Mouse (Mus musculus) regulatory T cell (primary cell): ENCODE data around the gene Ankrd44.

Source experiments
- in situ Hi-C: fragments of 300-600 bp; cut with MboI, MseI; formaldehyde crosslinking; loops from one replicate; pipeline ENCODE4 v1.15.1; 2025; ENCODE audit warnings: high pct_unique_total_duplicates

Gene Ankrd44

GRCm38 (mm10) chr1:54847238-54847637 lies 78.9 kb downstream of the Ankrd44 start:
- in situ Hi-C loops, result no loop called here

DNA sequence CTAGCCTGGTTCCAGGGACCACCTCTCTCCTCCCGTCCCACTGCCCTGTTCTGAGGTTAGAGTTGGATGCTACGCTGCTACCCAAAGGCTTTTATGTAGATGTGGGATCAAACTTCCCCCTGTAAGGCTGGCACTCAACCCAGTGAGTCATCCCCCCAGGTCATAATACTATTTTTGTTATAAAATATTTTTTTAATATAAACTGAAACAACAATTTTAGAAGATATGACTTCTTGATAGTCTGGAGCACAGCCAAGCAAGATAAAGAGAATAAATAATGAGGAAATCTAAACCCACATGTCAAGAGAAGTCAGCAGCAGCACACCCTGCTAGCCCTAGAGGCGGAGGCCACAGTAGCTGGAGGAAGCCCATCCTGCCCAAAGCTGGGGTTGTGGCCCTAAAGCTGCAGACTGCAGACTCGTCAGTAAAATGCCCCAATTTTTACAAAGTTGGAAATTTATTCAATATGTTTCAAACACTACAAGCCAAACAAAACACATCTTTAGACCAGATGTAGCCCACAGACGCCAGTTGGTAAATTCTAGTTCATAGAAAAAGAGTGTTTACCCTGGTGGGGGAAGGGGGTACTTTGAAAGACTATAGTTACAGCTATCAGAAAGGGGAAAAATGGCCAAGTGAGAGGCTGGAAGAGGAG lies 79.7 kb downstream of the Ankrd44 start:
- in situ Hi-C loops, result no loop called here

GRCm38 (mm10) chr1:54844361-54844760 lies 81.8 kb downstream of the Ankrd44 start:
- in situ Hi-C loops, result no loop called here

- in situ Hi-C loops, result no loop called here
These were observed 83.3 kb downstream of the Ankrd44 start for GRCm38 (mm10) chr1:54842765-54843461.

- in situ Hi-C loops, result no loop called here
These were observed 84.4 kb downstream of the Ankrd44 start for GRCm38 (mm10) chr1:54841788-54842187.

DNA sequence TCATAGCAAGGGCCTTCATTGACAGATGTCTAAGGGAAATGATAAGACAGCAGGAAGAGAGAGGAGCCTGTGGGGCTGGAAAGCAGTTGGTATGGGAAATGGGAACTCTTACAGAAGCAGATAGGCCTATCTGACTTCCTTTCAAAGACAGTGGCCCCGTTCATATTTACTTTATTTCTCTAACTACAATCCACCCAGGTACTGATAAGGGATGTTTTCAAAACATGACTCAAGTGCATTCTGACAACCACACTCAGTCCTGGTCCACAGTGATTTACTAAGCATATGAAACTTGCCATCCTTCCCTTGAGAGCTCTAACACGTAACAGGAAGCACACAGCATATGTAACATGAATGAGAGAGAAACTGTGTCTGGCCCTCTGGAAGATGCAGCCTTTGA lies 86.1 kb downstream of the Ankrd44 start:
- in situ Hi-C loops, result no loop called here

DNA sequence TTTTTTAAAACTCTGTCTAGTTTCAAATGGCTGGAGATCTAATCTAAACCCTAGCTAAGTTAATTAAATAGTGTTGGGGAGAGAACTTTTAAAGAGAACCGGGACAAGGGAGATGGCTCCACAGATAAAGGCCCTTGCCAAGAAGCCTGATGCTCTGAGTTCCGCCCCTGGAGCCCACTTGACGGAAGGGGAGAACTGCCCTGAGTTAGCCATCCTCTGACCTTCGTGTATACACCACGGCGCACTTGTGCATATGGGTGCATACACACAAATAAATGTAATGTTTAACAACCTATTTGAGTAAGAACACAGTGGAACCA lies 87.7 kb downstream of the Ankrd44 start:
- in situ Hi-C loops, result no loop called here

DNA sequence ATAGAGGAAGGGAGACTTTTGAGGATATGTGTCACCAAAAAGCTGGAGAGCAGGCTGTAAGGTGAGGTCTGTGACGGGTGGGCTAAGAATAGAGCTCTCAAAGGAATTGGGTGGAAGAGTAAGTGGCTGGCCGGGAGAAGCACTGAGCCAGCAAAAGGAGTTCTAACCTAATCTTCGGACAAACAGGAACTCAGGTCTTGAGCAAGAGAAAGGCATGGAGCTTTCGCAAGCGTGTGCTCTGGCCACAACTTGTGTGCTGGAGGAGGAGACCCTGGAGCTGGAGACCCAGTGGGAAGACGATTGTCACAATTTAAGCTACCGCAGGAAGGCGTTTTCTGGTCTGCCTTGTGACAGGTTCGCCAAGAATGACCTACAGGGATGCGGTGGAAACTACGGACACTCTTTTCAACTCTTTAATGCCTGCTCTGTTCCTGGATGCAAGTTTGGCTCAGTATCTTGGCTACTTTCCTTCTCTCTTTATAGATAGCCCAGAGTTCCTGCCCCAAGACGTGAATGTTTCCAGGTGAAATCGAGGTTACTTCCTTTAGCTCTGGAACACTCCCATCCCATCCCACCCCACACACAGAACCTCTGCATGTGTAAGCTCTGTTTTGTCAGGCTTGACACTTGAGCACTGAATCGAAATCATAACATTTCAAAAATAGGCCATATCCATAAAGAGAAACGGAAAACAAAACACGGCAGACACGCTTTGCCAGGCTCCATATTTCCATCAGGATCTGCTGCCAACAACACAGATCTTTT lies 88.3 kb downstream of the Ankrd44 start:
- in situ Hi-C loops, result no loop called here

DNA sequence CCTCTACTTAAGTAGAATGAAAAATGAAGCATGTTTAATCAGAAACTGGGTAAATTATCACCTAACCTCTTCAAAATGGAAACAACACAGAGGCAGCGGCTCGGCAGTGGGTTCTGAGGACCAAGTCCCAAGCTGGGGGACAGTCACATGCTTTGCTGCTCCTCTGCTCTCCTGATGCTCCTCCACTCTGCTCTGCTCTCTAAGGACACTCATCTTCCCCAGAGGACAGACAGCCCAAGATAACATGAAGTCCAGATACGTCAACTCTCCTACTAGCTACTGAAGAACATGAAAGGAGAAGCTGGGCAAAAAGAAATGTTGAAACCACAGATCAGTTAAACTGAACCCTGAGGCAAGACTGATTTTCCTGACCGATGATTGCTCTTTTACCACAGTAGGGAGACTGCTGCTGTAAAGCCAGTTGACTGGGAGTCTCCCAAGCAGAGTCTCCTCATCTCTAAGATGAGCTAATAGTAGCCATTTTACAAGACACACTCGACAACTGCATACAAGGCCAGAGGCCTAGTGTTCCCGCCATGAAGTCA lies 90.5 kb downstream of the Ankrd44 start:
- in situ Hi-C loops, result no loop called here

DNA sequence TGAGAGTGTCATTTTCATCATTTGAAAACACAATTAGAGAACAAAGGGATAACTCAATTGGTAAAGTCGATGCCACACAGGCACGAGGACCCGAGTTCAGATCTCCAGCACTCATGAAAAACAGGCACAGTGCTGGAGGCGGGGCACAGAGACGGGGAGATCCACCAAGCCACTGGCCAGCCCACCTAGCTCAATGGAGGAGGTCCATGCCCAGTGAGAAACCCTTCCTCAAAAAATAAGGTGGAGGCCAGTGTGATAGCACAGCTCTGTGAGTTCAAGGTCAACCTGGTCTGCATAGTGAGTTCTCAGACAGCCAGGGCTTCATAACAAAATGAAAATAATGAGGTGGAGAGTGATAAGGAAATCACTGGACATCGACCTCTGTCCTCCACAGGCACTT lies 93.0 kb downstream of the Ankrd44 start:
- in situ Hi-C loops, result loop anchor here (5.0 kb wide), 1 partner anchor 94 kb away; the partner anchor contains the start of gene Ankrd44

DNA sequence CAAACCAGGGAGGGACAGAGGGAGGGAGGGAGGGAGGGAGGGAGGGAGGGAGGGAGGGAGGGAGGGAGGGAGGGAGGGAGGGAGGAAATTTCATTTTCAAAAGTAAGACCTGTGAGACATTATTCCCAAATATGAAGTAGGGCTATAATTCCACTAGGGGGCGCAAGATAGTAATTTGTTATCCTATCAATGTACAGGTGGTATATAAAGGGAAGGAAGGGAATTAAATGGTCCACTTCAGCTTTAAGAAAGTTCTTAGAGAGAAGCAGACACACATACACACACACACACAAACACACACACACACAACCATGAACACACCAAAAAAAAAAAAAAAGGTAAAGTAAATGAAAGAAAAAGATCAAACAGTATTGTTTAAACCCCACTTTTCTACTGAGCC lies 93.4 kb downstream of the Ankrd44 start:
- in situ Hi-C loops, result loop anchor here (5.0 kb wide), 1 partner anchor 95 kb away; the partner anchor contains the start of gene Ankrd44

GRCm38 (mm10) chr1:54830223-54830622 lies 96.0 kb downstream of the Ankrd44 start:
- in situ Hi-C loops, result loop anchor here (5.0 kb wide), 1 partner anchor 97 kb away; the partner anchor contains the start of gene Ankrd44

DNA sequence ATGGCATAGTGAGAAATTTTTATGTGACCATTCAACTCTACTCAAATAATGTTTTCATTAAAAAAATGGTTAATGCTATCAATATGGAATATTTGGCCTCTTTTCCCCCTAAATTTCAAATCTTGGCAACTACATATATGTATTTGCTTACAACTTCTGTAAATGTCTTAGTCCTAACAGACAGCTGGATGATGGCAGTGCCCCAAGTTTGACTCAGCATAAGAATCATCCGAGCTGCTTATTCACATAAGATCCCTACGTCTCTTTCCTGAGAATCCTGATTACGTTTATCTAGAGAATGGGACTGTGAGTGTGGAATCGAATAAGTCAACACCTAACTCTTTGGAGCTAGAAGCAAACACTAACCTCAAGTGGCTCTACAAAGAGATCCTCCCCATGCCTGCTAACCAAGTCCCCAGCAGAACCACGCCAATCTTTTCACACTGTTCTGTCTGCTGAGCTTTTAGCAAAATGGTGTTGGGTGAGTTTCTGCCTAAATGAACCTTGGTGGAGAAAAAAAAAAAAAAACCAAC lies 96.4 kb downstream of the Ankrd44 start:
- in situ Hi-C loops, result loop anchor here (5.0 kb wide), 1 partner anchor 98 kb away; the partner anchor contains the start of gene Ankrd44

GRCm38 (mm10) chr1:54827827-54828226 lies 98.4 kb downstream of the Ankrd44 start:
- in situ Hi-C loops, result no loop called here

DNA sequence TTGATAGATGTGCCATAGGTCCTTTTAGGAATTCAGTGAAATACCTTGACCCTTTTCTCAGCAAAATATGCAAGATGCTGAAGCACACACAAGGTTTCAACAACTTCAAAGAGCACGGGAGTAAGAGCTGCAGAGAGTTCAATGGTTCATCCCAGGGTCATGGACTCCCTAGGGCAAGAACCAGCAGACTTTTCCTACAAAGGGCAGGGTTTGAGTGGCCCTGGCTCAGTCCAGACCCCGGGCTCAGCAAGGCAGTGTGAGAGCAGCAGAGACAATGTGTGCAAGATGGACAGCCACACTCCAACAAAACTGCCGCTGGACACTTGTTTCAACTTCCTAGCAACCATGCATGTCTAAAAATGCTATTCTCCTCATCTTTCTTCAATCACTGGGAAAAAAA lies 98.8 kb downstream of the Ankrd44 start:
- in situ Hi-C loops, result no loop called here

DNA sequence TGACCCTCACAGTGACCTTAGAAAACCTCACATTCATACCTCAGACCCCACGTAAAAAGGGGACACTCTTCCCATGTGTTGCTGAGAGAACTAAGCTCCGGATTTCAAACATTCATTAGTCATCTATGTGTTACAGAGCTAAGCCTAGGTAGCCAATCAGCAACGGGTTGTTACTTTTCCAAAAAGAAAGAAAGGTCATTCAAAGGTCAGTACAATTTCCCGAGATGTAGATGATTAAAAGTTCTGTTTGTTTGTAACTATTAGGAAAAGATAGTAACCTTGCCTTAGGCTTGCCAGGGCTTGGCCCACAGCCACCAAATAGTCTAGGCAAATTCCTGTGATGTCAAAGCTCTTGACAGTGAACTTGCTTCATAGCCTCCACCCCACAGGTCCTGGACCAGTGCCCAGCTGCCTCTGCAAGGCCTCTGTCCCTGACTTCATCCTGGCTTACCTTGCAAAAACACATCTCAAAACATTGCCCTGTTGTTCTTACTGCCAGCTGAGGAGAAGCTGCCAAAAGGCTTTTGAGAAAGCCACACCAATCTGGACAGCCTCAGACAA lies 99.7 kb downstream of the Ankrd44 start:
- in situ Hi-C loops, result no loop called here

DNA sequence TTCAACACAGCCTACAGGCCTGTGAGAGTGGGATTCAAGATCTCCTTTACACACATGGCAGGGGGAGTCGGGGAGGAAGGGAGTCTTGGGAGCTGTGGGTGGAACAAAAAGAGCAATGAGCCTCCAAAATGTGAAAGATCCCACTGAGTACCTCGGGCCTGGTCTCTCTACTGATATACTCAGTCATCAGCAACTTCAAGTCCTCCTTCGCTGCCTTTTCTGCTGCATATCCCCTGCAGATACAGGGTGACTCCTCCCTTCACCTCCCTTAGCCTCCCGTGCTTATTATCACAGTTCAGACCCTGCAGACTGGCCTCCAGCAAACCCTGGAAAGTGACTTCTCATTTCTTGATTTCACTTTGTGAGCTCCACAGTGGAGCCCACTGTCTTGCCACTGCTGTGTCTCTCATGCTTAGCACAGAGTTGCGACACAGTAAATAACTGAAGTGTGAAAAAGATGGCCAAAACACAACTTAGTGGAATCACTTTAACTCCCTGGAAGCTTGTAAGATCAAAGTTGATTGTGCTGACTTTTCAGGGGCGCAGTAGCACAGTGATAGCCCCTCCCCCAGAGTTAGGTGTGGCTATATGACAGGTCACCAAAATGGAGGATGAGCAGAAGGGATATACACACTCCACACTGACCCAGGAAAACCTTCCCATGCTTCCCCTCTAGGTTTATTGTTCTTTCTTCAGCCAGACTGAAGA lies 100.3 kb downstream of the Ankrd44 start:
- in situ Hi-C loops, result no loop called here

DNA sequence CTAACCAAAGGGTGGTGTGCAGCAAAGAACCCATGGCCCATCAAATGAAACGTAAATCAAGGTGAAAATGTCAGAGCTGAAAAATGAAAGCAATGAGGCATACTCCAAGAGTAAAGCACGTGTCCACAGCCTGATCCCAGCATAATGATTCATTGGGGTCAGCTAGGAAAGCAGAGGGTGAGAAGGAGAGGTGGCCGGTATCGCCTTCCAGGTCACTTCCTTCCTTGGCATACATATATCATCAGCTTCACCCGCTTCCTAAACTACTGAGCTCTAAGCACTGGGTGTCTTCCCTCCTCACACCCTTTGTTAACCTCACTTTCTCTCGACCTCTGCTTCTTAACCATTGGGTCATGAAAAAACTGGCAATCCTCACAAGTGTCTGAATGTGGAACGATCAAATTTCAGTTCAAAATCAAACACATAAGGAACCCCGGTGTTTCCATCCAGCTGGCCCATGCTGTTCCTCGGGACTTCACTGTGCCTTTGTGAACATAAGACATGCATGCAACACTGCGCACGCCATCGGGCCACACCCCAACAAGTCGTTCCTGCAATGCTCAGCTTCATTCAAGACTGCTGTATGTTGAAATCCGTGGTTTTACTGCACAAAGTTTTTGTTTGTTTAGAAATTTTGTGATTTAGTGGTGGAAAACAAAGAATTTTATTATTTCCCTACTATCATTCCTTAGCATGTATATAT lies 101.9 kb downstream of the Ankrd44 start:
- in situ Hi-C loops, result no loop called here

GRCm38 (mm10) chr1:54821797-54822196 lies 104.4 kb downstream of the Ankrd44 start:
- in situ Hi-C loops, result no loop called here

DNA sequence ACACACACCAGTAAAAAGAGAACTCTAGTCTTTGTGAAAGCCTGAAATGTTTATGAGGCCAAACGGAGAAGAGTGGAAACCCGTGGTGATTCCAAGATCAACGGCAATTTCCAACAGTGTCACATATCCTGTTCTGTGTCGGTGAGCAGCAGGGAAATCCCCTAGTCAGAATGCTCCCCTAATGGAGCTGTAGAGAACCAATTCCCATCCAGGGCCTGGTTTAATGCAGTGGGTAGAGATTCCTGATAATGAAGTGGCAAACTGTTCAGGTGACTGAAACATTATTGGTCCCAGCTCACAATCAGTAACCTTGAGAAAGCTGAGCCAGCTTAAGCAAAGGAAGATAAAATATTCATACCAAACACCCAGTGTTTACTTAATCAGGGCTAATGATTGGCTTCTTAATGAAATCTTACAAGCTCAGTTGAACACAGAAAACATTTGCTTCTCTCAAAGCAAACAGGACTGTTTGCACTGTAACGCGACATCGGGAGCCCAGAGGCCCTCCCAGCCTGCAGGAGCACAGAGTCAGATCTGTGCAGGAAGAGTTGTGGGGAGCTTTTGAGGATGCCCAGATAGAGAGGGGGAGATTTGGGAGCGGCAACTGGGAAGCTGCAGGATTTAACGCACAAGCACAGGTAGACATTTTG lies 110.9 kb downstream of the Ankrd44 start:
- in situ Hi-C loops, result no loop called here
